Mouse (Mus musculus) kidney, embryonic 15.5 days (tissue): ENCODE measurements at regions not wholly inside any gene's neighbourhood (a gene's known extent, or its start where the extent isn't known, plus 50 kb on each side); places are given as distances from the start of the nearest gene placed in this dataset.

ENCODE experiments used
- ATAC-seq: fragments of 200-750 bp; cut with Nextera tagmentation; replicated peaks from 2 replicates; pipeline ENCODE4 v1.8.0; 2017; ENCODE audit warnings: moderate TSS enrichment; ENCODE audit not compliant: low FRiP score
- H3K27ac ChIP-seq: fragments of 300-500 bp; sonication (generic); 2 replicates; pipeline ENCODE4 v1.5.1; 2015; ENCODE audit warnings: mild to moderate bottlenecking, inconsistent platforms
- H3K27me3 ChIP-seq: fragments of 300-500 bp; sonication (generic); 2 replicates; pipeline ENCODE4 v1.6.1; 2015; ENCODE audit warnings: inconsistent platforms
- H3K36me3 ChIP-seq: fragments of 300-500 bp; sonication (generic); 2 replicates; pipeline ENCODE4 v1.6.1; 2015; ENCODE audit warnings: inconsistent platforms
- H3K4me1 ChIP-seq: fragments of 300-500 bp; sonication (generic); 2 replicates; pipeline ENCODE4 v1.6.1; 2015; ENCODE audit warnings: inconsistent platforms
- H3K4me2 ChIP-seq: fragments of 300-500 bp; sonication (generic); 2 replicates; pipeline ENCODE4 v1.6.1; 2015; ENCODE audit warnings: moderate library complexity, mild to moderate bottlenecking, inconsistent platforms
- H3K4me3 ChIP-seq: fragments of 300-500 bp; sonication (generic); replicated peaks from 2 replicates; pipeline ENCODE4 v1.5.1; 2015; ENCODE audit warnings: mild to moderate bottlenecking, inconsistent platforms
- H3K9ac ChIP-seq: fragments of 300-500 bp; sonication (generic); 2 replicates; pipeline ENCODE4 v1.6.1; 2015; ENCODE audit warnings: mild to moderate bottlenecking, inconsistent platforms
- H3K9me3 ChIP-seq: fragments of 300-500 bp; sonication (generic); replicated peaks from 2 replicates; pipeline ENCODE4 v1.6.1; 2016; ENCODE audit warnings: inconsistent platforms
- WGBS: fragments of 180-500 bp; shearing (Covaris S2); methylation state at CpG from one replicate; pipeline ENCODE4 v1.1.7; 2015; ENCODE audit warnings: mixed read lengths; 5-methylcytosine and 5-hydroxymethylcytosine counted together

GRCm38 (mm10) chr16:44674198-44674597, 49.9 kb upstream of the Nepro start:
- no peak overlapping the region for H3K9ac ChIP-seq
- no peak overlapping the region for H3K4me2 ChIP-seq
- no peaks in the 10 kb centered on the region for H3K9me3 ChIP-seq
- H3K4me3 ChIP-seq = no peak overlapping the region
- WGBS = 91% methylated on average over 3 of the region's 3 CpGs
- H3K4me1 ChIP-seq = peaks cover 26% of the 10 kb centered on the region
- no peak overlapping the region for H3K27ac ChIP-seq
- ATAC-seq = no peak
- H3K36me3 ChIP-seq = no peaks in the 10 kb centered on the region
- H3K27me3 ChIP-seq = no peaks in the 10 kb centered on the region

- no peaks in the 10 kb centered on the region for H3K36me3 ChIP-seq
- peak overlapping the region; percentile 88 for H3K27ac ChIP-seq
- peak overlapping the region; percentile 14; the same call in 1 of the 2 replicates for H3K4me3 ChIP-seq
- H3K9me3 ChIP-seq = no peaks in the 10 kb centered on the region
- peak; percentile 77 for ATAC-seq
- no peak overlapping the region for H3K9ac ChIP-seq
- peak overlapping the region; percentile 45 for H3K4me2 ChIP-seq
- peaks cover 20% of the 10 kb centered on the region for H3K4me1 ChIP-seq
- H3K27me3 ChIP-seq = no peaks in the 10 kb centered on the region
- 6% methylated on average over 14 of the region's 14 CpGs for WGBS
Observed at GRCm38 (mm10) chr16:44672422-44672819, 51.7 kb upstream of the Nepro start.

- H3K36me3 ChIP-seq = no peaks in the 10 kb centered on the region
- ATAC-seq = peak; percentile 72
- peak overlapping the region; percentile 88 for H3K27ac ChIP-seq
- peaks cover 26% of the 10 kb centered on the region for H3K4me1 ChIP-seq
- H3K9me3 ChIP-seq = no peaks in the 10 kb centered on the region
- no peak overlapping the region for H3K9ac ChIP-seq
- no peak overlapping the region for H3K4me3 ChIP-seq
- 13% methylated on average over 22 of the region's 22 CpGs for WGBS
- H3K27me3 ChIP-seq = no peaks in the 10 kb centered on the region
- H3K4me2 ChIP-seq = peak overlapping the region; percentile 45
Observed at GRCm38 (mm10) chr16:44671551-44672421, 52.3 kb upstream of the Nepro start.

GRCm38 (mm10) chr16:44668061-44668460, 56.0 kb upstream of the Nepro start:
- H3K4me3 ChIP-seq = no peak overlapping the region
- H3K9ac ChIP-seq = no peak overlapping the region
- no peaks in the 10 kb centered on the region for H3K27me3 ChIP-seq
- no peak overlapping the region for H3K27ac ChIP-seq
- no peaks in the 10 kb centered on the region for H3K36me3 ChIP-seq
- ATAC-seq = no peak
- 82% methylated on average over 6 of the region's 6 CpGs for WGBS
- H3K4me1 ChIP-seq = peaks cover 43% of the 10 kb centered on the region
- no peak overlapping the region for H3K4me2 ChIP-seq
- no peaks in the 10 kb centered on the region for H3K9me3 ChIP-seq

GRCm38 (mm10) chr16:44667118-44667517, 57.0 kb upstream of the Nepro start:
- no peak overlapping the region for H3K4me3 ChIP-seq
- 23% methylated on average over 6 of the region's 6 CpGs for WGBS
- H3K4me2 ChIP-seq = no peak overlapping the region
- peaks cover 34% of the 10 kb centered on the region for H3K4me1 ChIP-seq
- H3K27ac ChIP-seq = peak overlapping the region; percentile 51
- H3K9me3 ChIP-seq = no peaks in the 10 kb centered on the region
- H3K9ac ChIP-seq = no peak overlapping the region
- H3K36me3 ChIP-seq = no peaks in the 10 kb centered on the region
- no peaks in the 10 kb centered on the region for H3K27me3 ChIP-seq
- ATAC-seq = no peak

- no peak overlapping the region for H3K4me3 ChIP-seq
- H3K9ac ChIP-seq = no peak overlapping the region
- no peaks in the 10 kb centered on the region for H3K27me3 ChIP-seq
- peaks cover 28% of the 10 kb centered on the region for H3K4me1 ChIP-seq
- H3K36me3 ChIP-seq = no peaks in the 10 kb centered on the region
- no peak overlapping the region for H3K4me2 ChIP-seq
- peak overlapping the region; percentile 51 for H3K27ac ChIP-seq
- H3K9me3 ChIP-seq = no peaks in the 10 kb centered on the region
- ATAC-seq = peak; percentile 63
- WGBS = 30% methylated on average over 7 of the region's 7 CpGs
Observed at GRCm38 (mm10) chr16:44666431-44666997, 57.6 kb upstream of the Nepro start.

- H3K36me3 ChIP-seq = no peaks in the 10 kb centered on the region
- H3K27me3 ChIP-seq = no peaks in the 10 kb centered on the region
- peaks cover 23% of the 10 kb centered on the region for H3K4me1 ChIP-seq
- no peaks in the 10 kb centered on the region for H3K9me3 ChIP-seq
- 24% methylated on average over 9 of the region's 9 CpGs for WGBS
- H3K4me3 ChIP-seq = no peak overlapping the region
- no peak overlapping the region for H3K9ac ChIP-seq
- ATAC-seq = peak; percentile 55
- peak overlapping the region; percentile 51; the same call in 1 of the 2 replicates for H3K27ac ChIP-seq
- no peak overlapping the region for H3K4me2 ChIP-seq
Observed at GRCm38 (mm10) chr16:44665491-44665931, 58.6 kb upstream of the Nepro start.

GRCm38 (mm10) chr16:44662966-44663600, 61.0 kb upstream of the Nepro start:
- no peak for ATAC-seq
- WGBS = 66% methylated on average over 6 of the region's 6 CpGs
- Histone ChIP-seq H3K4me1 (peaks cover 26% of the 10 kb centered on the region), H3K9me3 (no peaks in the 10 kb centered on the region), H3K36me3 (no peaks in the 10 kb centered on the region), H3K9ac (no peak overlapping the region), H3K4me2 (no peak overlapping the region), H3K4me3 (no peak overlapping the region), H3K27me3 (no peaks in the 10 kb centered on the region), H3K27ac (no peak overlapping the region)

- peaks cover 14% of the 10 kb centered on the region for H3K4me1 ChIP-seq
- H3K27me3 ChIP-seq = no peaks in the 10 kb centered on the region
- H3K4me2 ChIP-seq = no peak overlapping the region
- H3K9ac ChIP-seq = no peak overlapping the region
- no peak overlapping the region for H3K4me3 ChIP-seq
- no peak for ATAC-seq
- WGBS = 49% methylated on average over 4 of the region's 4 CpGs
- no peaks in the 10 kb centered on the region for H3K36me3 ChIP-seq
- H3K9me3 ChIP-seq = no peaks in the 10 kb centered on the region
- no peak overlapping the region for H3K27ac ChIP-seq
Observed at GRCm38 (mm10) chr16:44660996-44661876, 62.9 kb upstream of the Nepro start.

GRCm38 (mm10) chr16:44658306-44658705, 65.8 kb upstream of the Nepro start:
- Histone ChIP-seq H3K4me1 (peaks cover 3% of the 10 kb centered on the region; the same call in 1 of the 2 replicates), H3K36me3 (no peaks in the 10 kb centered on the region), H3K4me3 (no peak overlapping the region), H3K27me3 (no peaks in the 10 kb centered on the region), H3K27ac (no peak overlapping the region), H3K9ac (no peak overlapping the region), H3K9me3 (no peaks in the 10 kb centered on the region), H3K4me2 (no peak overlapping the region)
- WGBS = 40% methylated on average over 8 of the region's 8 CpGs
- ATAC-seq = peak; percentile 40; the same call in 1 of the 2 replicates

GRCm38 (mm10) chr16:44656181-44656580, 67.9 kb upstream of the Nepro start:
- Histone ChIP-seq H3K4me1 (peaks cover 3% of the 10 kb centered on the region; the same call in 1 of the 2 replicates), H3K27me3 (no peaks in the 10 kb centered on the region), H3K36me3 (no peaks in the 10 kb centered on the region), H3K4me2 (no peak overlapping the region), H3K9ac (no peak overlapping the region), H3K27ac (no peak overlapping the region), H3K9me3 (no peaks in the 10 kb centered on the region), H3K4me3 (no peak overlapping the region)
- no peak for ATAC-seq
- 100% methylated on average over 1 of the region's 1 CpGs for WGBS
